Mouse (Mus musculus) WW6 (cell line): Measurements from ENCODE around the gene Cab39.
A peak's percentile ranks its signal among the peaks of the same experiment; 100 is the strongest.

Experiments
- DNase-seq: peaks from one replicate; pipeline ENCODE4 v3.0.0-alpha.2; 2013; ENCODE audit warnings: low read depth, low spot score

Gene Cab39

GRCm38 (mm10) chr1:85793208-85794105 lies at the start of gene Cab39:
Cab39 (plus strand) TSS chr1:85793441.
- DNase-seq, result peak; percentile 64

- DNase-seq, result no peak
Measured at GRCm38 (mm10) chr1:85744539-85744938, 48.7 kb upstream of the Cab39 start.

- DNase-seq, result no peak
Measured at GRCm38 (mm10) chr1:85746511-85746910, 46.7 kb upstream of the Cab39 start.

GRCm38 (mm10) chr1:85749829-85750228 lies 43.4 kb upstream of the Cab39 start:
- DNase-seq, result no peak

GRCm38 (mm10) chr1:85750650-85751049 lies 42.6 kb upstream of the Cab39 start:
- no peak for DNase-seq

- no peak for DNase-seq
Measured at GRCm38 (mm10) chr1:85751494-85751893, 41.7 kb upstream of the Cab39 start.

- DNase-seq, result no peak
Measured at GRCm38 (mm10) chr1:85751932-85752680, 41.1 kb upstream of the Cab39 start.

GRCm38 (mm10) chr1:85757531-85758230 lies 35.6 kb upstream of the Cab39 start:
- DNase-seq, result no peak

- DNase-seq, result no peak
Measured at GRCm38 (mm10) chr1:85758231-85758968, 34.8 kb upstream of the Cab39 start.

- no peak for DNase-seq
Measured at GRCm38 (mm10) chr1:85758969-85759293, 34.3 kb upstream of the Cab39 start.

GRCm38 (mm10) chr1:85761665-85762064 lies 31.6 kb upstream of the Cab39 start:
- DNase-seq, result no peak

GRCm38 (mm10) chr1:85763386-85763785 lies 29.9 kb upstream of the Cab39 start:
- no peak for DNase-seq

- no peak for DNase-seq
Measured at GRCm38 (mm10) chr1:85764291-85764690, 28.9 kb upstream of the Cab39 start.

GRCm38 (mm10) chr1:85766120-85766519 lies 27.1 kb upstream of the Cab39 start:
- DNase-seq, result no peak

- no peak for DNase-seq
Measured at GRCm38 (mm10) chr1:85767754-85768153, 25.5 kb upstream of the Cab39 start.

GRCm38 (mm10) chr1:85771976-85772375 lies 21.3 kb upstream of the Cab39 start:
- no peak for DNase-seq

- DNase-seq, result no peak
Measured at GRCm38 (mm10) chr1:85775136-85775535, 18.1 kb upstream of the Cab39 start.

GRCm38 (mm10) chr1:85776154-85776553 lies 17.1 kb upstream of the Cab39 start:
- no peak for DNase-seq

GRCm38 (mm10) chr1:85778436-85778835 lies 14.8 kb upstream of the Cab39 start, which contains the start of gene A630001G21Rik:
A630001G21Rik (minus strand) TSS chr1:85778643.
- DNase-seq, result no peak

- no peak for DNase-seq
Measured at GRCm38 (mm10) chr1:85779012-85779411, 14.2 kb upstream of the Cab39 start.

- DNase-seq, result no peak
Measured at GRCm38 (mm10) chr1:85779428-85780180, 13.6 kb upstream of the Cab39 start.
